ENCODE assay signal across 24 mouse cellular contexts in genomic region chr9:122447568-122447967, GRCm38 (mm10).
"Had no signal": no experiment of that assay in that cellular context is flagged by ENCODE, and none has a peak within 500 bp of the region (broad histone marks: within the 10 kb centered on the region; RNA-seq: fewer than 3 reads in every experiment).

No protein-coding gene starts in this region.

- H3K4me2 ChIP-seq: embryonic facial prominence, embryonic 12.5 days; embryonic facial prominence, embryonic 13.5 days; embryonic facial prominence, embryonic 15.5 days; forebrain, embryonic 12.5 days; forebrain, embryonic 13.5 days; forebrain, embryonic 15.5 days; heart, embryonic 12.5 days had no signal

- H3K9me3 ChIP-seq: embryonic facial prominence, embryonic 10.5 days; embryonic facial prominence, embryonic 12.5 days; embryonic facial prominence, embryonic 13.5 days; embryonic facial prominence, embryonic 15.5 days; forebrain, embryonic 10.5 days; forebrain, embryonic 12.5 days; forebrain, embryonic 13.5 days; forebrain, embryonic 15.5 days; heart, embryonic 10.5 days; heart, embryonic 12.5 days had no signal

- H3K9ac ChIP-seq: embryonic facial prominence, embryonic 12.5 days; embryonic facial prominence, embryonic 13.5 days; embryonic facial prominence, embryonic 15.5 days; forebrain, embryonic 12.5 days; forebrain, embryonic 13.5 days; forebrain, embryonic 15.5 days; forebrain, postnatal 0 days; heart, embryonic 12.5 days had no signal

- DNase-seq: cerebellum, adult 8-10 months; cerebellum, adult 9-10 months; cerebellum, adult 9-11 months; cerebellum, postnatal 36 days; embryo, embryonic 11 days; gastrocnemius, adult 2 months; gastrocnemius, postnatal 10 days; gastrocnemius, postnatal 14 days; gastrocnemius, postnatal 25 days; gastrocnemius, postnatal 36 days; heart, adult 18-20 months; heart, adult 2 months had no signal

- H3K27me3 ChIP-seq: embryonic facial prominence, embryonic 12.5 days; embryonic facial prominence, embryonic 13.5 days; embryonic facial prominence, embryonic 15.5 days; forebrain, embryonic 12.5 days; forebrain, embryonic 13.5 days; forebrain, embryonic 15.5 days; heart, embryonic 12.5 days had no signal

- H3K36me3 ChIP-seq: embryonic facial prominence, embryonic 10.5 days; embryonic facial prominence, embryonic 12.5 days; embryonic facial prominence, embryonic 13.5 days; embryonic facial prominence, embryonic 15.5 days; forebrain, embryonic 10.5 days; forebrain, embryonic 12.5 days; forebrain, embryonic 15.5 days; heart, embryonic 10.5 days; heart, embryonic 12.5 days had no signal

- H3K27ac ChIP-seq: embryonic facial prominence, embryonic 10.5 days; embryonic facial prominence, embryonic 12.5 days; embryonic facial prominence, embryonic 13.5 days; embryonic facial prominence, embryonic 15.5 days; forebrain, embryonic 10.5 days; forebrain, embryonic 12.5 days; forebrain, embryonic 13.5 days; forebrain, embryonic 15.5 days; gastrocnemius, adult 2 months; heart, adult 2 months; heart, embryonic 10.5 days had no signal

- H3K4me3 ChIP-seq: embryonic facial prominence, embryonic 10.5 days; embryonic facial prominence, embryonic 12.5 days; embryonic facial prominence, embryonic 13.5 days; embryonic facial prominence, embryonic 15.5 days; erythroblast, embryonic 14.5 days; forebrain, embryonic 10.5 days; forebrain, embryonic 12.5 days; forebrain, embryonic 13.5 days; forebrain, embryonic 15.5 days; gastrocnemius, adult 2 months; heart, adult 2 months; heart, embryonic 10.5 days; heart, embryonic 12.5 days had no signal

- H3K4me1 ChIP-seq: embryonic facial prominence, embryonic 12.5 days; embryonic facial prominence, embryonic 13.5 days; embryonic facial prominence, embryonic 15.5 days; forebrain, embryonic 12.5 days; forebrain, embryonic 13.5 days; forebrain, embryonic 15.5 days had no signal
